Mouse (Mus musculus) spleen, adult 12 weeks (tissue): ENCODE data around the gene Sh2d4b.

Experiments
- DNase-seq: peaks from one replicate; pipeline ENCODE4 v3.0.0; 2022; ENCODE audit warnings: low spot score

Gene Sh2d4b

DNA sequence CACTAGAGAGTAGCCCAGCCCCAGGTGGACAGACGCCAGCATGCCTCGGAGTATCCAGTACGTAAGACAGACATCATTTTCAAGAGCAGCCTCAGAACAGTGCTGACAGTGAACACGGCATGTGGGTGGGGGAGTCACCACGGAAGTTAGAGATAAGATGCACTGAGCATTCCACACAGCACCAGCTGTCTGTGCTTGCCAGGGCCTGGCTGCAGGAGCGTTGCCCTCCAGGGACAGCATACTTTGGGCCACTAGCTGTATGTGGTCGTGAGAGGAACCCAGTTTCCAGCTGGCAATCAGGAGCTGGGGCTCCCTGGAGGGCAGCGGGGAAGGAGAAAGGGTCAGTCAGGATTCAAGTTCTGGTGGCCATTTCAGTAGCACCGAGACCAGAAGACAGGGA lies 13.7 kb upstream of the Sh2d4b start:
- DNase-seq: no peak

- no peak for DNase-seq
Measured at GRCm38 (mm10) chr14:40905813-40906212, 12.7 kb upstream of the Sh2d4b start.

GRCm38 (mm10) chr14:40902307-40903055 lies 9.4 kb upstream of the Sh2d4b start:
- no peak for DNase-seq

DNA sequence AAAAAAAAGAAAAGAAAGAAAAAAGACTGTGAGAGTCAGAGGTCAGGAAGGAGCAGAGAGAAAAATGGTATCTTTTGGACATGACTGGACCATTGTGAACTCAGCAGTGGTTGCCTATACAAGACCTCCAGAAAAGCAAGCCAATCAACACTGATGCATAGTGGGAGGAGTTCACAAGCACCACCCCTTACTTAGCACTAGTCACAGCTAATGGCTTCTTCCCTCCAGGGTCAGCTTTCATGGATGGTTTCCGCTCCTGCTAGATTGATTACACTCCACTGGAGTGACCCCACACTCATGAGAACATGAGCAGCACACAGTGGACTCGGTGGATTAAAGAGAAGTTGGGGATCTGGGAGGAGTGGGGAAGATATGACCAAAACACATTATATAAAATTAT lies 7.2 kb upstream of the Sh2d4b start:
- DNase-seq: no peak

GRCm38 (mm10) chr14:40897916-40898315 lies 4.8 kb upstream of the Sh2d4b start:
- DNase-seq: no peak

- DNase-seq: no peak
Measured at GRCm38 (mm10) chr14:40895681-40896080, 2.6 kb upstream of the Sh2d4b start.

GRCm38 (mm10) chr14:40894576-40895247 lies 1.6 kb upstream of the Sh2d4b start:
- peak; percentile 37 for DNase-seq

GRCm38 (mm10) chr14:40893884-40894283 lies 818 bp upstream of the Sh2d4b start:
- DNase-seq: no peak

DNA sequence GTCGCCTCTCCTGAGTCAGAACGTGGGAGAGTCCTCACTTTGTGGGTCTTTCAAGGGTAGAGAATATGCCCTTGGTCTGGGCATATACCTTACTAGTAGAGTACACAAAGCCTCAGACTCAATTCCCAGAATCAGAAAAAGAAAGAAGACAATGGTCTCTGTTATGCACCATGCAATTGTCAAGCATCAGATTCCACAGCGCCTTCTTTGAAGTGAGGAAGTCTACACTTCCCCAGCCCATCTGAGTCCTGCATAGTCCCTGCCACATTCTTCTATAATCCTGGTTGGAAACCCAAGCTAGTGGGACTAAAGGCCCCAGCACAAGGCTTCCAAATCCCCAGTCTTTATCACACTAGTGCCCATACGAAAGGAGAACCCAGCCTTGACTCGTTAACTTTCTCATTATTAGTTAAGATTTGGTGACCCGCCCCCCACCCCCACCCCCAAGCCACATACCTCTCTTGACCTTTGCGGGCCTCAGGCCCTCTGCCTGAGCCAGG lies 690 bp downstream of the Sh2d4b start:
- DNase-seq: no peak

DNA sequence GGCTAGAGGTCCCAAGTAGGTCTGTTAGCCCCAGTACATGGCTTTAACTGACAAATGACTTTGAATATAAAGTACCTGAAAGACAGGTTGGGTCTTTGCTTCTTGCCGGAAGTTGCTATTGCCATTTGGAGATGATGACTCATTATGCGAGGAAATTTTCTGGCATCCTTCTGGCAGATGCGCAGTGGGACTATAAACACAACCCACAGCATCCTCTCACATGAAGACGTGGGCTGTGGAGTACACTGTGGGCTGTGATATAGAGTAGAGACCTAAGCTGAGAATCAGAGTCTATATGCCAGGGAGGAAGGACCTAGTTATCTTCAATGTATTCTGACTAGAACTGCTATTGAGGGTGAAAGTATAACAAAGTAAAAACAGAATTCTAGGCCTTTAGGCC lies 1.6 kb downstream of the Sh2d4b start:
- DNase-seq: no peak

DNA sequence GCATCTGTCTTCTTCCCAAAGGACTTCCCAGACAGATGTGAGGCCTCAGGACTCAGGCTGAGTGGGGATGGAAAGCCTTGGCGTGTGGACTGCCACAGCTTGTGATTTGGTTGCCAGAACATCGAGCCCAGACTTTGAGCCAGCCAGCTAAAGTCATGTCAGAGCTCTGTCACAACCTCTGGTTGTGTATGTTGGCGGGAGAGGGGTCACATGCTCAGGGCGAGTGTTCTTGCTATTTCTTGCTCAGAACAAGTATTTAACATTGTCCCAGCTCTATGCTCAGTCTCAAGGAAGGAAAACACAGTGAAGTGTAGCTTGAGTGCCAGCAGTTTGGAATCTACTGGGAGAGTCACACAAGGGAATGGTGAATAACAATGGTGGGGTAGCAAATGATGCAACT lies 3.4 kb downstream of the Sh2d4b start:
- DNase-seq: no peak

DNA sequence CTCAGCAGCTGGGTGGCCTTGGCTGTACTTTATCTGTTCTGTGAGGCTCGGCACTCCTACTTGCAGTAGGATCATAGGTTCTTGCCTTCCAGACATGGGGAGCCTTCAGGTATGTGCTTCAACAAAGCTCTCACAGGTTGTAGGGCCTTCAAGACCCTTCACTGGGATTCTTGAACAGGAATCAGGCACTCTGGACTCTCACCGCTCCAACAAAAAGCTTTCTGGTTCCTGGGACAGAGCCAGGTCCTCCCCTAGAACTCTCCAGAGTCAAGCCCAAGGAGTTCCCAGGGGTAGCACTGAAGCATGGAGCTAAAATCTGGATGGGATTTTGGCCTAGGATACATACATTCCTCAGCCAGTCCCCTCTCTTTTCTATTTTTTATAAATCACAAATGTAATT lies 3.9 kb downstream of the Sh2d4b start:
- DNase-seq: no peak

DNA sequence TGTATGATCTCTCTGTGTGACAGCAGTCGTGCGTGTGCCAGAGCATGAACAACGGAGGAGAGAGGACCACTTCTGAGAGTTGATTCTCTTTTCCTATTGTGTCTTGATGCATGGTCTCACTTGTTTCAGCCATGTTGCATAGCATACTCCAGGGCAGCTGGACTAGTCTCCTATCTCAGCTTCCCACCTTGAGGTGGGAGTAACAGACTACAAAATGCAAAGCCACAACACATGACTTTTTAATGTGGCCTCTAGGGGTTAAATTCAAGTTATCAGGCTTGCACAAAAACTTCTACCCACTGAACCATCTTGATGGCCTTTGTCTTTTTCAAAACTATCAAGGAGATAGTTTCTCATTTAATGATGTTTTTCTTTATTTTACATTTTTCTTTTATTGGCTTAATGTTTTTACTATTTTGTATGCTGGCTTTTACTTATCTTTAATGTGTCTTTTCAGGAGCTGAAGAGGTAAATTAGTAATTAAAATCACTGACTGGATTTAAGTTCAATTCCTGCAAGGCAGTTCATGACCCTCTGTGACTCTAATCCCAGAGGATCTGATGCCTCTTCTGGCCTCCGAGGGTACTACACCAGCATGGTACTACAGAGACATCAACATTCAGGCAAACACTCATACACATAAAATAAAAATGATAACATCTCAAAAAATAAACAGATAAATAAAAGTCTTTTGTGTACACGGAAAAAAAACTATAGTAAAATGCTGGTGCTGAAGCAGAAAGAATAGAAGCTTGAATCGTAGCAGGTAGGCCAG lies 6.5 kb downstream of the Sh2d4b start:
- no peak for DNase-seq

GRCm38 (mm10) chr14:40885752-40886151 lies 7.3 kb downstream of the Sh2d4b start:
- DNase-seq: no peak

GRCm38 (mm10) chr14:40885225-40885624 lies 7.8 kb downstream of the Sh2d4b start:
- no peak for DNase-seq

GRCm38 (mm10) chr14:40874565-40874964 lies 18.5 kb downstream of the Sh2d4b start:
- no peak for DNase-seq

GRCm38 (mm10) chr14:40873961-40874360 lies 19.1 kb downstream of the Sh2d4b start:
- no peak for DNase-seq

GRCm38 (mm10) chr14:40870598-40870997 lies 22.5 kb downstream of the Sh2d4b start:
- no peak for DNase-seq

GRCm38 (mm10) chr14:40864811-40865514 lies 28.1 kb downstream of the Sh2d4b start:
- DNase-seq: no peak

GRCm38 (mm10) chr14:40863659-40864058 lies 29.4 kb downstream of the Sh2d4b start:
- DNase-seq: no peak

DNA sequence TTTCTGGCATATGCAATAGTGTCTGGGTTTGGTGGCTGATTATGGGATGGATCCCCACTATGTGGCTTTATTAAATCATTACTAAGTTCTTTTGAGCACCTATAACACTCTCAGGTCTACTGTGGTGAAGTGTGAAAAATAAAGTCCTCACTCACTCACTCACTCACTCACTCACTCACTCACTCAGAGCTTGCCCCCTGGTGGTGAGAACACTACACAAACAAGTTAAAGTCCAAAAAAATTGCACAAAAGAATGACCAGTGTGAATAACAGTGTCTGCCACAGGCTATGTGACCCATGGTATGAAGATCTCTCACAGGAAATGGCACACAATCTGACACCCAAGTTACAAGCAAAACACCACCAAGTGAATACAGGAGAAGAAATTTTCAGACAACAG lies 30.0 kb downstream of the Sh2d4b start:
- no peak for DNase-seq

- no peak for DNase-seq
Measured at GRCm38 (mm10) chr14:40852978-40853377, 40.1 kb downstream of the Sh2d4b start.
